Comparison of ENCODE assay signal across 28 mouse cellular contexts in the genomic region with DNA sequence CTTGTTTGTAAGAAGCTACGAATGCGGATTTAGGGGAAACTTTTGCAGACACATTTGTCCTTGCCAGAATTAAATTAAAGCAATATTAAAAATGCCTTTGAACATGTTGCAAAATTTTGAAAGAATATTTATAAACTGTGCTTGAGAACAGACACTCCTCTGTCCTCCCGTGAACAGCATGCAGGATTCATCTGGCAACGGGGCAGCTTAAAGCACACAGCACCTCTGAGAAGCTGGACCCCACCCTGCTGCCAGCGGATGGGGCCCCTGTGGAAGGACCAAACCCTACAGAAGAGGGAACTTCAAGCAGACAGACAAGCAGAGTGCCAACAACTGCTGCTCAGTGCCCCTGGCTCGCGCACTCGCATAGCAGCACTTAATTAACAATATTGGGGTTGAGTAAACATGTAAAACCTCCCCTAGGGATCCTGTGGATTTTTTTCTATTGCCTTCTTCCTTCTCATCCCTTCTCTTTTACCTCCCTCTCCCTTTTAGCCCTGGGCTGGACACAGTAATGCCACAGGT.
A peak's percentile ranks its signal among the peaks of the same experiment; 100 is the strongest.
DNase-seq lines count a peak whose midpoint lies in the region; ATAC-seq and TF ChIP-seq lines count a peak whose summit lies in the region.
"Had no signal": no experiment of that assay in that cellular context is flagged by ENCODE, and none has a peak within 500 bp of the region (broad histone marks: within the 10 kb centered on the region; RNA-seq: fewer than 3 reads in every experiment).

No protein-coding gene starts in this region.

- H3K4me1 ChIP-seq in heart, adult 2 months (ENCODE audit: control insufficient read depth, insufficient read depth, low read length), result no peaks in the 10 kb centered on the region
- no peaks in the 10 kb centered on the region for H3K4me1 ChIP-seq in lung, embryonic 14.5 days (ENCODE audit: insufficient read depth)
- H3K4me1 ChIP-seq: heart, embryonic 15.5 days; hindbrain, embryonic 12.5 days; liver, embryonic 13.5 days had no signal

- TF ChIP-seq EP300 in heart, adult 2 months (IDR thresholded peaks at IDR 0.05; ENCODE audit: insufficient read depth, low read depth, low read length), result no peak

- intact Hi-C loops in heart, adult 2 months (cut with DNase I), result no loop called here

- H3K4me2 ChIP-seq in lung, embryonic 14.5 days, result no peak overlapping the region
- H3K4me2 ChIP-seq: embryonic facial prominence, embryonic 13.5 days; forebrain, embryonic 13.5 days; heart, embryonic 15.5 days; hindbrain, embryonic 12.5 days; limb, embryonic 15.5 days; liver, embryonic 13.5 days; neural tube, embryonic 15.5 days had no signal

- H3K27me3 ChIP-seq in heart, adult 2 months (ENCODE audit: control insufficient read depth, insufficient read depth, low read length), result no peaks in the 10 kb centered on the region
- no peaks in the 10 kb centered on the region for H3K27me3 ChIP-seq in lung, embryonic 14.5 days (ENCODE audit: insufficient read depth, low read length)
- H3K27me3 ChIP-seq: embryonic facial prominence, embryonic 13.5 days; forebrain, embryonic 13.5 days; heart, embryonic 15.5 days; hindbrain, embryonic 12.5 days; liver, embryonic 13.5 days; neural tube, embryonic 15.5 days had no signal

- no peak overlapping the region for H3K9ac ChIP-seq in heart, adult 2 months (ENCODE audit: low read depth, low read length)
- H3K9ac ChIP-seq in lung, embryonic 14.5 days, result no peak overlapping the region
- H3K9ac ChIP-seq: embryonic facial prominence, embryonic 13.5 days; forebrain, embryonic 13.5 days; heart, embryonic 15.5 days; hindbrain, embryonic 12.5 days; limb, embryonic 15.5 days; liver, embryonic 13.5 days; neural tube, embryonic 15.5 days had no signal

- no peak for TF ChIP-seq POLR2A in heart, adult 2 months (IDR thresholded peaks at IDR 0.05; ENCODE audit: insufficient read depth, low read depth, low read length)

- no peak overlapping the region for H3K4me3 ChIP-seq in heart, adult 2 months
- no peak overlapping the region for H3K4me3 ChIP-seq in lung, embryonic 14.5 days (ENCODE audit: low read depth, low read length)
- H3K4me3 ChIP-seq: embryonic facial prominence, embryonic 13.5 days; forebrain, embryonic 13.5 days; heart, embryonic 10.5 days; heart, embryonic 15.5 days; hindbrain, embryonic 12.5 days; limb, embryonic 15.5 days; liver, embryonic 13.5 days; neural tube, embryonic 15.5 days had no signal

- peak; percentile 55 for DNase-seq in heart, adult 11 months
- no peak for DNase-seq in heart, adult 2 months
- DNase-seq in lung, embryonic 14.5 days, result peak; percentile 3
- peak; percentile 5 for DNase-seq in lung, postnatal 14 days
- no peak for DNase-seq in ovary, adult 18-20 months (ENCODE audit: low spot score)
- DNase-seq in layer of hippocampus, postnatal 25 days (ENCODE audit: extremely low spot score in 1 of 2, low spot score in 1 of 2), result no peak
- DNase-seq: adrenal gland, postnatal 25 days; cerebellum, adult 11-12 months; cerebellum, adult 9-11 months; embryo, embryonic 11 days; kidney, adult 8-10 months; layer of hippocampus, adult 9-11 months; liver, embryonic 13.5 days; midbrain, embryonic 14.5 days; right cerebral cortex, postnatal 25 days; spleen, adult 18-20 months; thymus, postnatal 14 days had no signal

- H3K36me3 ChIP-seq in heart, adult 2 months (ENCODE audit: control insufficient read depth, insufficient read depth, low read length), result no peaks in the 10 kb centered on the region
- H3K36me3 ChIP-seq in lung, embryonic 14.5 days (ENCODE audit: insufficient read depth), result no peaks in the 10 kb centered on the region
- H3K36me3 ChIP-seq: embryonic facial prominence, embryonic 13.5 days; heart, embryonic 10.5 days; heart, embryonic 15.5 days; hindbrain, embryonic 12.5 days; limb, embryonic 15.5 days; liver, embryonic 13.5 days; neural tube, embryonic 15.5 days had no signal

- H3K9me3 ChIP-seq in lung, embryonic 14.5 days (ENCODE audit: low read depth, low read length), result no peaks in the 10 kb centered on the region
- H3K9me3 ChIP-seq: embryonic facial prominence, embryonic 13.5 days; forebrain, embryonic 13.5 days; heart, embryonic 10.5 days; heart, embryonic 15.5 days; hindbrain, embryonic 12.5 days; limb, embryonic 15.5 days; liver, embryonic 13.5 days; neural tube, embryonic 15.5 days had no signal

- no peaks in the 10 kb centered on the region for H3K79me2 ChIP-seq in heart, adult 2 months (replicated peaks; ENCODE audit: control insufficient read depth, insufficient read depth, low read length)

- 78% methylated on average over 8 of the region's 8 CpGs for WGBS in heart, adult 2 months
- WGBS in lung, embryonic 14.5 days, result 45% methylated on average over 8 of the region's 8 CpGs

- H3K27ac ChIP-seq in heart, adult 2 months, result no peak overlapping the region
- H3K27ac ChIP-seq in lung, embryonic 14.5 days (ENCODE audit: low read depth), result no peak overlapping the region
- H3K27ac ChIP-seq: embryonic facial prominence, embryonic 13.5 days; forebrain, embryonic 13.5 days; heart, embryonic 10.5 days; heart, embryonic 15.5 days; hindbrain, embryonic 12.5 days; kidney, postnatal 0 days; liver, embryonic 13.5 days; macrophage; neural tube, embryonic 15.5 days had no signal

- no peak for ATAC-seq in lung, embryonic 14.5 days (ENCODE audit: insufficient read depth)
- ATAC-seq in CD4-positive, CD25-positive, alpha-beta regulatory T cell, adult 4 months, result no peak
- ATAC-seq: forebrain, embryonic 13.5 days; intestine, embryonic 16.5 days had no signal

- TF ChIP-seq CTCF in heart, adult 2 months (IDR thresholded peaks at IDR 0.05), result no peak
- no peak for TF ChIP-seq CTCF in lung, embryonic 14.5 days (IDR thresholded peaks at IDR 0.05; ENCODE audit: low read depth)

Comparison
In these comparisons a context has a peak if more than half of its experiments do, and no peak if none do; other contexts are left out.
1. DNase-seq: peak in heart, adult 11 months (single experiment), lung, embryonic 14.5 days (single experiment) and lung, postnatal 14 days (single experiment); none in heart, adult 2 months (0 of 2), ovary, adult 18-20 months (single experiment) and layer of hippocampus, postnatal 25 days (0 of 2).